Mouse (Mus musculus): ENCODE measurements around the gene Ttc37. TPM values are rescaled to one million over a fixed set of nuclear protein-coding genes. Genes with fewer than 3 reads are reported as not detected.

Gene Ttc37
- polyA plus RNA-seq, 1 experiment from 2014 or later, result 7.7 TPM

DNA sequence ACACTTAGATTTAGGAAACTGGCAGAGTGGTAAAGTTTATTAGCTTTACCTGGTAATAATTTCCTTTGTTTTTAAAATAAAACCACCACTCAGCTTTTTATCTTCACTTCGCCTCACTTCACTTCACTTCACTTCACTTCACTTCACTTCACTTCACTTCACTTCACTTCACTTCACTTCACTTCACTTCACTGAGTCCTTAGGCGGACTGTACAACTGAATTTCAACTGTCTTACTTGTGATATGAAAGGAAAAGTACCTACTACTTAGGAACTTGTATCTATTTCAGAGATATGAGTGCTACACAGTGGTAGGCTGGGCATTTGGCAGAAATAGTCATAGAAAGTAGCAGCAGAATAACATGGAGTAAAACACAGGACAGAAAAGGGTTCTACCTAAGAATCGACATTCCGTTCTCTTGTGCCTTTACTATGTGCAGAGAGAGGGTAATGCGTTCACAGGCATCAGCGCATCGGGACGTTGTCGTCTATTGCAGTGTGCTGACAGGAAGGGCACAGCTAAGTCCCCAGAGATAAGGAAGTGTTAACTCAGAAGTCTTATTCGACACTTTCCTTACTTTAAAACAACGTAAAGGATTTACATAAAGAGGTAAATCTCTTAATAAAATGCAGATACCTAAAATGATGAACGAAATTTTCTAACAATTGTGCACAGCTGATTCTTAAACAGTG, 42.7 kb downstream of the Ttc37 start:
- WGBS, result 93% methylated on average over 12 of the region's 12 CpGs
- H3K9ac ChIP-seq (ENCODE audit: low read depth, low read length), result no peak overlapping the region
- H3K27me3 ChIP-seq (replicated peaks; ENCODE audit: control insufficient read depth, insufficient read depth, low read length), result no peaks in the 10 kb centered on the region
- H3K27ac ChIP-seq (ENCODE audit: low read length), result no peak overlapping the region
- H3K4me1 ChIP-seq (ENCODE audit: control insufficient read depth, insufficient read depth, low read length), result no peaks in the 10 kb centered on the region
- no peak for ATAC-seq
- no peak overlapping the region for H3K4me2 ChIP-seq (ENCODE audit: low read depth, low read length)
- H3K36me3 ChIP-seq (ENCODE audit: control insufficient read depth, insufficient read depth, low read length), result peaks cover 6% of the 10 kb centered on the region; the same call in 1 of the 2 replicates
- H3K4me3 ChIP-seq (ENCODE audit: low read length), result no peak overlapping the region
- H3K9me3 ChIP-seq (ENCODE audit: control insufficient read depth, low read length), result no peaks in the 10 kb centered on the region

DNA sequence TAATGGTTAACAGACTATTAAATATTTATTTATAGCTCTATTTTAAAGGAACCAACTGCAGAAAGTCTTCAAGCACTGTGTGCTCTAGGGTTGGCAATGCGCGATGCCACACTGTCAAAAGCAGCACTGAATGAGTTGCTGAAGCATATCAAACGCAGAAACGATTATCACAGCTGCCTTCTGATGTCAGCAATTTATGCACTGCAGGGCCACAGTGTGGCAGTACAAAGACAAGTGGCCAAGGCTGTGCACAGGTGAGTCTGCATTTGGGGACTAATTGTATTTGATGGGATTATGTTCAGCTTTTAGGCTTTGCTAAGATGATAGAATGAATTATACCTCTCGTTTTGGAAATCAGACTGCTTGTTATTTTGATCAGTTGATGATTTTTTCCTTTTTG, 51.9 kb downstream of the Ttc37 start:
- no peak overlapping the region for H3K4me3 ChIP-seq (ENCODE audit: low read length)
- H3K27me3 ChIP-seq (replicated peaks; ENCODE audit: control insufficient read depth, insufficient read depth, low read length), result no peaks in the 10 kb centered on the region
- WGBS, result 87% methylated on average over 5 of the region's 5 CpGs
- no peak for ATAC-seq
- no peak overlapping the region for H3K4me2 ChIP-seq (ENCODE audit: low read depth, low read length)
- H3K4me1 ChIP-seq (ENCODE audit: control insufficient read depth, insufficient read depth, low read length), result no peaks in the 10 kb centered on the region
- H3K27ac ChIP-seq (ENCODE audit: low read length), result no peak overlapping the region
- peaks cover 9% of the 10 kb centered on the region; the same call in 1 of the 2 replicates for H3K36me3 ChIP-seq (ENCODE audit: control insufficient read depth, insufficient read depth, low read length)
- H3K9me3 ChIP-seq (ENCODE audit: control insufficient read depth, low read length), result no peaks in the 10 kb centered on the region
- H3K9ac ChIP-seq (ENCODE audit: low read depth, low read length), result no peak overlapping the region

DNA sequence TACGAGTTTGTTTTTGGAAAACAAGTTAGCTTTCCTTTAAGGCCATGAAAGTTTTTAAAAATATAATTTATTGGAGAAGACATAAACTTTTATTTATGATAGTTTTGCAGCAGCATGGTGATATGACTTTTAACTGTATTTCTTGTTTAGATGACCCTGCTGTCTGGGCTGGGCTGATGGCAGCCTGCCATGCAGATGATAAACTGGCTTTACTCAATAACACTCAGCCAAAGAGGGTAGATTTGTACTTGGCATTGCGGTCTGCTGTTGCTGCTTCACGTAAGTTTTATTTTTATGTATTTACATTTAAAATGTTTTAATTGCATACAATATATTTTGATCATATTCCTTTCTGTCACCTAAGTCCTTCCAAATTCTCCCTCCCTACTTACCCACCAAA, 58.6 kb downstream of the Ttc37 start:
- Histone ChIP-seq H3K4me1 (ENCODE audit: control insufficient read depth, insufficient read depth, low read length) (no peaks in the 10 kb centered on the region), H3K27ac (ENCODE audit: low read length) (no peak overlapping the region), H3K9ac (ENCODE audit: low read depth, low read length) (no peak overlapping the region), H3K4me2 (ENCODE audit: low read depth, low read length) (no peak overlapping the region), H3K4me3 (ENCODE audit: low read length) (no peak overlapping the region), H3K9me3 (ENCODE audit: control insufficient read depth, low read length) (no peaks in the 10 kb centered on the region; the same call in 1 of the 2 replicates), H3K27me3 (replicated peaks; ENCODE audit: control insufficient read depth, insufficient read depth, low read length) (no peaks in the 10 kb centered on the region), H3K36me3 (ENCODE audit: control insufficient read depth, insufficient read depth, low read length) (peaks cover 11% of the 10 kb centered on the region)
- 82% methylated on average over 3 of the region's 3 CpGs for WGBS
- no peak for ATAC-seq

DNA sequence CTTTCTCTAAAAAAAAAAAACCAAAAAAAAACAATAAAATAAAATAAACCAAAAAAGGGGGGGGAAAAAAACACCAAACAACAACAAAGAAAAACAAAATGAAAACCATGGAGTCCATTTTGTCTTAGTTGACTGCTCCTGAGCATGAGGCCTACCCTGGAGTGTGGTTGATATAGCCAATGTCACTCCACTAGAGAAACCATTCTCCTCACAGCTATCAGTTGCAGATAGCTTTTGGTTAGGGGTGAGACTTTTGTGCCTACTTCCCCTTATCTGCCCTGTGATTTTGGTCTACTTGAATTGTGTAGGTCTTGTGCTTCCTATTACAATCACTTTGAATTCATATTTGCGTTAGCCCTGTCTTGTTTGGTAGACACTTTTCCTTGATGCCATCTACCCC, 59.0 kb downstream of the Ttc37 start:
- no peak overlapping the region for H3K27ac ChIP-seq (ENCODE audit: low read length)
- H3K36me3 ChIP-seq (ENCODE audit: control insufficient read depth, insufficient read depth, low read length), result peaks cover 11% of the 10 kb centered on the region
- H3K9ac ChIP-seq (ENCODE audit: low read depth, low read length), result no peak overlapping the region
- ATAC-seq, result no peak
- H3K4me3 ChIP-seq (ENCODE audit: low read length), result no peak overlapping the region
- H3K4me1 ChIP-seq (ENCODE audit: control insufficient read depth, insufficient read depth, low read length), result no peaks in the 10 kb centered on the region
- no peaks in the 10 kb centered on the region for H3K27me3 ChIP-seq (replicated peaks; ENCODE audit: control insufficient read depth, insufficient read depth, low read length)
- no peaks in the 10 kb centered on the region; the same call in 1 of the 2 replicates for H3K9me3 ChIP-seq (ENCODE audit: control insufficient read depth, low read length)
- H3K4me2 ChIP-seq (ENCODE audit: low read depth, low read length), result no peak overlapping the region
- 93% methylated on average over 1 of the region's 1 CpGs for WGBS

DNA sequence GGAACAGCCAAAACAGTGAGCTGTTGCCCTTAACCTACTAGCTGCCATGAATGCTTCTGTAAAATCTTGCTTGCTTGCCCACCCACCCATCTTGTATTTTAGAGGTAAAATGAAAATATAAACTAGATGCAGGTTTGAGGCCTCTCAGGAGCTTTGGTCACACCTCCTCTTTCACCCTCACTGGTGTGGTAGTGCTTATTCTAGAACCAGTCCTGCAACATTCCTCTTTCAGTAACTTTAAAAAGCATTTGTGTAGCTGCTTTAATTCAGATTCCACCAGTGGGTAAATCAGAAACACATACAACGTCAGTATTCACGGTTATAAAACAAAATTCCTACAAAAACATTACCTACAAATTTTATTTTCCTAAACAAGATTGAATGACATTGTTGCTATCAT, 62.1 kb downstream of the Ttc37 start:
- no peak for ATAC-seq
- H3K4me2 ChIP-seq (ENCODE audit: low read depth, low read length), result no peak overlapping the region
- no peak overlapping the region for H3K9ac ChIP-seq (ENCODE audit: low read depth, low read length)
- no peaks in the 10 kb centered on the region for H3K4me1 ChIP-seq (ENCODE audit: control insufficient read depth, insufficient read depth, low read length)
- WGBS, result 70% methylated on average over 2 of the region's 2 CpGs
- H3K27ac ChIP-seq (ENCODE audit: low read length), result no peak overlapping the region
- no peaks in the 10 kb centered on the region for H3K27me3 ChIP-seq (replicated peaks; ENCODE audit: control insufficient read depth, insufficient read depth, low read length)
- H3K4me3 ChIP-seq (ENCODE audit: low read length), result no peak overlapping the region
- peaks cover 11% of the 10 kb centered on the region for H3K36me3 ChIP-seq (ENCODE audit: control insufficient read depth, insufficient read depth, low read length)
- no peaks in the 10 kb centered on the region; the same call in 1 of the 2 replicates for H3K9me3 ChIP-seq (ENCODE audit: control insufficient read depth, low read length)

DNA sequence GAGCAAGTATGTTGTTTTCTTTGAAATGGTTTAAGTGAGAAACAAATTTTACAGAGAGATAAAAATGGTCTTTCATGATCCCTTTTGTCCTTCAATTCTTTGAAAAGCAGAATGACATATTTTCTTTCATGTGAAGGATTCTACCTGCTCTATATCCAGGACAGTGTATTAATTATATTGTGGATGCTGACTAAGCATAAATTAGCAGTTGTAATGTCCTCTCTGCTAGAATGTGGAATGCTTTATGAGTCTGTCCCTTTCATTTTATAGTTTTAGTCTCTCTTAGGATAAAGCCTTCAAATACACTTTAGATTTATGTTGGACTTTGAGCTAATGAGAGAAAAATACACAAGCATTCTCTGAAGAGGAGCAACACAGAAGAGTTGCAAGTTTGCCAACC, 75.8 kb downstream of the Ttc37 start:
- Histone ChIP-seq H3K27me3 (replicated peaks; ENCODE audit: control insufficient read depth, insufficient read depth, low read length) (no peaks in the 10 kb centered on the region), H3K4me2 (ENCODE audit: low read depth, low read length) (no peak overlapping the region), H3K9ac (ENCODE audit: low read depth, low read length) (no peak overlapping the region), H3K36me3 (ENCODE audit: control insufficient read depth, insufficient read depth, low read length) (peaks cover 6% of the 10 kb centered on the region; the same call in 1 of the 2 replicates), H3K27ac (ENCODE audit: low read length) (no peak overlapping the region), H3K4me3 (ENCODE audit: low read length) (no peak overlapping the region), H3K4me1 (ENCODE audit: control insufficient read depth, insufficient read depth, low read length) (no peaks in the 10 kb centered on the region), H3K9me3 (ENCODE audit: control insufficient read depth, low read length) (0 out of 2 replicates have a peak, but pooled peaks cover 3% of the 10 kb centered on the region)
- ATAC-seq, result no peak

DNA sequence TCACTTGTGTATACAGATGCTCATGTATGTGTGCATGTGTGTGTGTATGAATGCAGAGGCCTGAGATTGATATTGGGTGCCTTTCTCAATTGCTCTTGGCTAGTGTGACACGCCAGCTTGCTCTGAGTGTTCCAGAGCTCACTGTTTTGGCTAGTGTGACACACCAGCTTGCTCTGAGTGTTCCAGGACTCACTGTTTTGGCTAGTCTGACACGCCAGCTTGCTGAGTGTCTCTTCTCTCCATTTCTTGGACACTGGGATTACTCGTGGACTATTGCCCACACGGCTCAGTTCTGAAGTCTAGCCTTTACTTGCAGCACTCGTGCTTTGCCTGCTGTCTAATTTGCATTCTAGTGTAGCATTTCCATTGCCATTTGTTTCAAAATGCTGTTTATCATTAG, 80.2 kb downstream of the Ttc37 start:
- WGBS, result 94% methylated on average over 5 of the region's 5 CpGs
- no peak overlapping the region for H3K4me2 ChIP-seq (ENCODE audit: low read depth, low read length)
- no peaks in the 10 kb centered on the region for H3K4me1 ChIP-seq (ENCODE audit: control insufficient read depth, insufficient read depth, low read length)
- ATAC-seq, result no peak
- no peak overlapping the region for H3K9ac ChIP-seq (ENCODE audit: low read depth, low read length)
- peaks cover 6% of the 10 kb centered on the region; the same call in 1 of the 2 replicates for H3K36me3 ChIP-seq (ENCODE audit: control insufficient read depth, insufficient read depth, low read length)
- no peaks in the 10 kb centered on the region for H3K27me3 ChIP-seq (replicated peaks; ENCODE audit: control insufficient read depth, insufficient read depth, low read length)
- no peak overlapping the region for H3K4me3 ChIP-seq (ENCODE audit: low read length)
- H3K27ac ChIP-seq (ENCODE audit: low read length), result no peak overlapping the region
- H3K9me3 ChIP-seq (ENCODE audit: control insufficient read depth, low read length), result 0 out of 2 replicates have a peak, but pooled peaks cover 3% of the 10 kb centered on the region

DNA sequence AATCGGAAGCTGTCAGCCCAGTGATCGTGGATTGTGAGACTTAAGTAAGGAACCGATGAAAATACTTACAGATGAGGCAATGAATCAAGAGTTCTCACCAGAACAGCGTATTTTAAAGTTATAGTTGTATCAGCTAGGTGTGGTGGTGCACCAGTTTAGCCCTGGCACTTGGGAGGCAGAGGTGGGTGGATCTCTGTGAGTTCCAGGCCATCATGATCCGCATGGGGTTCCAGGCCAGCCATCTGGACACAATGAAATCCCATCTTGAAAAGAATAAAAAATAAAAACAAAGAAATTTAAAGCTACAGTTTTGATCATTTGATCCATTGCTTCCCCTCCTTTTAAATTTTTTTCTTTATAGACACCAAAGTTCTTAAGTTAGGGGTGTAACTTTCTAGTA, 89.1 kb downstream of the Ttc37 start:
- Histone ChIP-seq H3K27me3 (replicated peaks; ENCODE audit: control insufficient read depth, insufficient read depth, low read length) (no peaks in the 10 kb centered on the region), H3K36me3 (ENCODE audit: control insufficient read depth, insufficient read depth, low read length) (peaks cover 17% of the 10 kb centered on the region; the same call in 1 of the 2 replicates), H3K9me3 (ENCODE audit: control insufficient read depth, low read length) (0 out of 2 replicates have a peak, but pooled peaks cover 6% of the 10 kb centered on the region), H3K4me1 (ENCODE audit: control insufficient read depth, insufficient read depth, low read length) (no peaks in the 10 kb centered on the region), H3K27ac (ENCODE audit: low read length) (no peak overlapping the region), H3K9ac (ENCODE audit: low read depth, low read length) (no peak overlapping the region), H3K4me2 (ENCODE audit: low read depth, low read length) (no peak overlapping the region), H3K4me3 (ENCODE audit: low read length) (no peak overlapping the region)
- no peak for ATAC-seq
- WGBS, result 94% methylated on average over 5 of the region's 5 CpGs

DNA sequence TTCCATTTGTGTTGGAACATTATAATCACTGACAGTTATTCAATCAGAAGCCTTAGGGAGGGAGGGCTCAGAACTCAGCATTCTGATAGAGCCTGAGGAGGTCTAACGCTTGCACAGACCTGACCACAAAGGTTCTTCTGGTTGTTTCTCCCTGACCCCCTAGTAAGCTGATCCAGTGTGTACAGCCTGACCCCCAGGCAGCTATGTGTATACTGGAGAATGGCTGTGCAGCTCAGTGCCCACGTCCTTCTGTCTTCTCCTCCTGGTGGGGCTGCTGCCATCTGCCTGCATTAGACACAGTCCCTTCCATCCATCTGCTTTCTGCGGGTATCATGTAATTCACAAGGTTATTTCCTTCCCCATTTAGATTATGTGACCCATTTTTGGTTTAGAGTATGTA, 90.7 kb downstream of the Ttc37 start:
- no peaks in the 10 kb centered on the region for H3K27me3 ChIP-seq (replicated peaks; ENCODE audit: control insufficient read depth, insufficient read depth, low read length)
- H3K4me1 ChIP-seq (ENCODE audit: control insufficient read depth, insufficient read depth, low read length), result no peaks in the 10 kb centered on the region; the same call in 1 of the 2 replicates
- H3K36me3 ChIP-seq (ENCODE audit: control insufficient read depth, insufficient read depth, low read length), result peaks cover 20% of the 10 kb centered on the region
- H3K9me3 ChIP-seq (ENCODE audit: control insufficient read depth, low read length), result 0 out of 2 replicates have a peak, but pooled peaks cover 6% of the 10 kb centered on the region
- H3K9ac ChIP-seq (ENCODE audit: low read depth, low read length), result no peak overlapping the region
- 78% methylated on average over 3 of the region's 3 CpGs for WGBS
- no peak overlapping the region for H3K4me2 ChIP-seq (ENCODE audit: low read depth, low read length)
- H3K27ac ChIP-seq (ENCODE audit: low read length), result no peak overlapping the region
- ATAC-seq, result no peak
- H3K4me3 ChIP-seq (ENCODE audit: low read length), result no peak overlapping the region

All from intestine, embryonic 16.5 days (tissue).